Mouse (Mus musculus) megakaryocyte, embryonic 14.5 days (primary cell): ENCODE measurements around the gene Dlx5.

ENCODE experiments used
- FLI1 ChIP-seq: IDR thresholded peaks from 2 replicates; pipeline ENCODE4 v1.6.1; 2012; ENCODE audit warnings: low read length, inconsistent platforms, mixed read lengths
- GATA1 ChIP-seq: IDR thresholded peaks from 3 replicates; pipeline ENCODE4 v1.6.1; 2012; ENCODE audit warnings: mixed read lengths, low read length, inconsistent platforms, borderline replicate concordance

DNA sequence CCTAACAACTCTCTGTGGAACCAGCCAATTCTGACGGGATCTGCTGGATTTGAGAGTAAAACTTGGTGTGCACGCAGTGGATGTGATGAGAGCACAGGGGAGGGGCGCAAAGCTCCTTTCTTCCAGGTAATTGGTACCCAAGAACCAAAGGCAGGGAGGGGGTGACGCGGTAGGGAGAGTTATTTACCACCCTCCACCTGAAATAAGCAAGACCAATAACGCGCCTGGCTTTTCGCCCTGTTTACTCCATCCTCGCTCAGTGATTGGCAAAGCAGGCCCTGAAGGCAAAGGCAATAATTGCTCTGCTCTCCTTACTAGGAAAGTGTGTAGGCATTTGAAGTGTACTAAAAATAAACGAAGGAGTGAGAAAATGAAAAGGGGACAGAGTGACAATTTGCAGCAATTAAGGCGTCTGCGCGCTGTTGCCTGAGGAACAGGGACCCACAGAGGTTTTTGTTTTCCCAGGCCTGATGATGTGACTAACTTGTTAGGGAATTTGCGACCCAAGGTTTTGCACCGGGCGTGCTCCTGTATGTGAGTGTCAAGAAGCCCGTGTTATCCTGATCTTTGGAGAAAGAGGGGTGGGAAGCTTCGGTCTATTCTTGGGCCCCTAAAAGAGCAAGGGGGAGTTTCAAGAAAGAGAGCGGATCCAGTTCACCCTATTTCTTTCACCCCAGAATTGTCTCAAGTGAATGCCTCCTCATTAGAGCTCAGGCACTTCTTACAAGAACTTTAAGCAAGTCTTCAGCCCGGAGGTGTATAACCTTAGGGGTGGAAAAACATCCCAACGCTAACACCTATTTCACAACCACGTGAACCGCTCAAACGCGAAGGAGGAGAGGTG lies 26.8 kb downstream of the Dlx5 start:
- no peak for TF ChIP-seq GATA1
- no peak for TF ChIP-seq FLI1
